Mouse (Mus musculus): Measurements from ENCODE around the gene Grin3a.

- TF ChIP-seq POLR2A (IDR thresholded peaks at IDR 0.05; ENCODE audit: control insufficient read depth in 1 of 2, insufficient read depth in 1 of 2, low read depth in 1 of 2, low read length in 2 of 2, poor library complexity in 1 of 2): no peak
- TF ChIP-seq CTCF (IDR thresholded peaks at IDR 0.05 in 2 of 3, conservative IDR thresholded peaks at IDR 0.05 in 1 of 3; ENCODE audit: control insufficient read depth in 1 of 3, insufficient read depth in 1 of 3, low read depth in 2 of 3, low read length in 3 of 3, poor library complexity in 1 of 3, severe bottlenecking in 1 of 3): no peak
- no peak for TF ChIP-seq MYC (IDR thresholded peaks at IDR 0.05; ENCODE audit: low read depth, low read length)
Measured at GRCm38 (mm10) chr4:49661664-49662063, 183.9 kb downstream of the Grin3a start.
